Mouse (Mus musculus): ENCODE data around the gene Oprm1. TPM values are rescaled to one million over a fixed set of nuclear protein-coding genes. Genes with fewer than 3 reads are reported as not detected.

Gene Oprm1
- polyA plus RNA-seq, 1 experiment from 2014 or later, result 0.31 TPM

- no peaks in the 10 kb centered on the region for H3K4me1 ChIP-seq (replicated peaks; ENCODE audit: control insufficient read depth, insufficient read depth, low read length)
- DNase-seq (ENCODE audit: low spot score) (no peak), ATAC-seq (ENCODE audit: low FRiP score) (no peak)
- H3K4me2 ChIP-seq (replicated peaks; ENCODE audit: low read depth, low read length), result no peak overlapping the region
- no peaks in the 10 kb centered on the region for H3K27me3 ChIP-seq (ENCODE audit: control insufficient read depth, insufficient read depth, low read length)
- H3K9me3 ChIP-seq (ENCODE audit: control insufficient read depth, low read length), result no peaks in the 10 kb centered on the region
- H3K9ac ChIP-seq (ENCODE audit: low read depth, low read length), result no peak overlapping the region
- no peaks in the 10 kb centered on the region for H3K36me3 ChIP-seq (ENCODE audit: control insufficient read depth, insufficient read depth, low read length)
- H3K4me3 ChIP-seq (ENCODE audit: low read depth, low read length), result no peak overlapping the region
- no peak overlapping the region for H3K27ac ChIP-seq (ENCODE audit: low read depth, low read length)
- WGBS, result 87% methylated on average over 4 of the region's 4 CpGs
These were observed 178.5 kb downstream of the Oprm1 start for GRCm38 (mm10) chr10:6936671-6937425.

- Histone ChIP-seq H3K9ac (ENCODE audit: low read depth, low read length) (no peak overlapping the region), H3K4me2 (replicated peaks; ENCODE audit: low read depth, low read length) (no peak overlapping the region), H3K27ac (ENCODE audit: low read depth, low read length) (no peak overlapping the region), H3K4me3 (ENCODE audit: low read depth, low read length) (no peak overlapping the region), H3K4me1 (replicated peaks; ENCODE audit: control insufficient read depth, insufficient read depth, low read length) (no peaks in the 10 kb centered on the region), H3K9me3 (ENCODE audit: control insufficient read depth, low read length) (no peaks in the 10 kb centered on the region), H3K36me3 (ENCODE audit: control insufficient read depth, insufficient read depth, low read length) (no peaks in the 10 kb centered on the region), H3K27me3 (ENCODE audit: control insufficient read depth, insufficient read depth, low read length) (no peaks in the 10 kb centered on the region)
- WGBS, result 79% methylated on average over 1 of the region's 1 CpGs
- DNase-seq (ENCODE audit: low spot score) (no peak), ATAC-seq (ENCODE audit: low FRiP score) (no peak)
These were observed 194.8 kb downstream of the Oprm1 start for GRCm38 (mm10) chr10:6953115-6953514.

GRCm38 (mm10) chr10:6954533-6954932 is 196.2 kb downstream of the Oprm1 start:
- DNase-seq (ENCODE audit: low spot score) (no peak), ATAC-seq (ENCODE audit: low FRiP score) (no peak)
- H3K4me1 ChIP-seq (replicated peaks; ENCODE audit: control insufficient read depth, insufficient read depth, low read length), result no peaks in the 10 kb centered on the region

GRCm38 (mm10) chr10:6956357-6956756 is 198.1 kb downstream of the Oprm1 start:
- DNase-seq (ENCODE audit: low spot score), result no peak

More at GRCm38 (mm10) chr10:6954533-6954932, 196.2 kb downstream of the Oprm1 start:
- Histone ChIP-seq H3K4me2 (replicated peaks; ENCODE audit: low read depth, low read length) (no peak overlapping the region), H3K27me3 (ENCODE audit: control insufficient read depth, insufficient read depth, low read length) (no peaks in the 10 kb centered on the region), H3K27ac (ENCODE audit: low read depth, low read length) (no peak overlapping the region), H3K9ac (ENCODE audit: low read depth, low read length) (no peak overlapping the region), H3K9me3 (ENCODE audit: control insufficient read depth, low read length) (no peaks in the 10 kb centered on the region), H3K36me3 (ENCODE audit: control insufficient read depth, insufficient read depth, low read length) (no peaks in the 10 kb centered on the region), H3K4me3 (ENCODE audit: low read depth, low read length) (no peak overlapping the region)

GRCm38 (mm10) chr10:6958791-6959190 is 200.5 kb downstream of the Oprm1 start:
- Histone ChIP-seq H3K4me3 (ENCODE audit: low read depth, low read length) (no peak overlapping the region), H3K9ac (ENCODE audit: low read depth, low read length) (no peak overlapping the region), H3K4me2 (replicated peaks; ENCODE audit: low read depth, low read length) (no peak overlapping the region), H3K4me1 (replicated peaks; ENCODE audit: control insufficient read depth, insufficient read depth, low read length) (no peaks in the 10 kb centered on the region), H3K36me3 (ENCODE audit: control insufficient read depth, insufficient read depth, low read length) (no peaks in the 10 kb centered on the region), H3K9me3 (ENCODE audit: control insufficient read depth, low read length) (no peaks in the 10 kb centered on the region), H3K27me3 (ENCODE audit: control insufficient read depth, insufficient read depth, low read length) (no peaks in the 10 kb centered on the region), H3K27ac (ENCODE audit: low read depth, low read length) (no peak overlapping the region)
- 78% methylated on average over 5 of the region's 5 CpGs for WGBS
- ATAC-seq (ENCODE audit: low FRiP score) (no peak), DNase-seq (ENCODE audit: low spot score) (no peak)

More at GRCm38 (mm10) chr10:6956357-6956756, 198.1 kb downstream of the Oprm1 start:
- H3K36me3 ChIP-seq (ENCODE audit: control insufficient read depth, insufficient read depth, low read length), result no peaks in the 10 kb centered on the region
- H3K4me2 ChIP-seq (replicated peaks; ENCODE audit: low read depth, low read length), result no peak overlapping the region
- H3K9me3 ChIP-seq (ENCODE audit: control insufficient read depth, low read length), result no peaks in the 10 kb centered on the region
- H3K4me3 ChIP-seq (ENCODE audit: low read depth, low read length), result no peak overlapping the region
- no peaks in the 10 kb centered on the region for H3K4me1 ChIP-seq (replicated peaks; ENCODE audit: control insufficient read depth, insufficient read depth, low read length)
- WGBS, result 80% methylated on average over 2 of the region's 2 CpGs
- no peak for ATAC-seq (ENCODE audit: low FRiP score)
- no peak overlapping the region for H3K27ac ChIP-seq (ENCODE audit: low read depth, low read length)
- no peaks in the 10 kb centered on the region for H3K27me3 ChIP-seq (ENCODE audit: control insufficient read depth, insufficient read depth, low read length)
- H3K9ac ChIP-seq (ENCODE audit: low read depth, low read length), result no peak overlapping the region

GRCm38 (mm10) chr10:6967588-6968242 is 209.4 kb downstream of the Oprm1 start:
- no peaks in the 10 kb centered on the region for H3K9me3 ChIP-seq (ENCODE audit: control insufficient read depth, low read length)
- H3K4me2 ChIP-seq (replicated peaks; ENCODE audit: low read depth, low read length), result no peak overlapping the region
- H3K4me3 ChIP-seq (ENCODE audit: low read depth, low read length), result no peak overlapping the region
- no peaks in the 10 kb centered on the region for H3K4me1 ChIP-seq (replicated peaks; ENCODE audit: control insufficient read depth, insufficient read depth, low read length)
- ATAC-seq (ENCODE audit: low FRiP score) (no peak), DNase-seq (ENCODE audit: low spot score) (no peak)
- H3K27ac ChIP-seq (ENCODE audit: low read depth, low read length), result no peak overlapping the region
- H3K36me3 ChIP-seq (ENCODE audit: control insufficient read depth, insufficient read depth, low read length), result no peaks in the 10 kb centered on the region
- no peaks in the 10 kb centered on the region for H3K27me3 ChIP-seq (ENCODE audit: control insufficient read depth, insufficient read depth, low read length)
- no peak overlapping the region for H3K9ac ChIP-seq (ENCODE audit: low read depth, low read length)
- 87% methylated on average over 8 of the region's 8 CpGs for WGBS

GRCm38 (mm10) chr10:6968334-6968733 is 210.0 kb downstream of the Oprm1 start:
- DNase-seq (ENCODE audit: low spot score) (no peak), ATAC-seq (ENCODE audit: low FRiP score) (no peak)
- Histone ChIP-seq H3K4me2 (replicated peaks; ENCODE audit: low read depth, low read length) (no peak overlapping the region), H3K9ac (ENCODE audit: low read depth, low read length) (no peak overlapping the region), H3K36me3 (ENCODE audit: control insufficient read depth, insufficient read depth, low read length) (no peaks in the 10 kb centered on the region), H3K4me1 (replicated peaks; ENCODE audit: control insufficient read depth, insufficient read depth, low read length) (no peaks in the 10 kb centered on the region), H3K9me3 (ENCODE audit: control insufficient read depth, low read length) (no peaks in the 10 kb centered on the region), H3K27me3 (ENCODE audit: control insufficient read depth, insufficient read depth, low read length) (no peaks in the 10 kb centered on the region), H3K4me3 (ENCODE audit: low read depth, low read length) (no peak overlapping the region), H3K27ac (ENCODE audit: low read depth, low read length) (no peak overlapping the region)
- WGBS, result 85% methylated on average over 1 of the region's 1 CpGs

GRCm38 (mm10) chr10:6977843-6978242 is 219.5 kb downstream of the Oprm1 start:
- Histone ChIP-seq H3K9ac (ENCODE audit: low read depth, low read length) (no peak overlapping the region), H3K27ac (ENCODE audit: low read depth, low read length) (no peak overlapping the region)
- WGBS, result 70% methylated on average over 2 of the region's 2 CpGs

GRCm38 (mm10) chr10:6978733-6979132 is 220.4 kb downstream of the Oprm1 start:
- Histone ChIP-seq H3K4me2 (replicated peaks; ENCODE audit: low read depth, low read length) (no peak overlapping the region), H3K27me3 (ENCODE audit: control insufficient read depth, insufficient read depth, low read length) (no peaks in the 10 kb centered on the region), H3K27ac (ENCODE audit: low read depth, low read length) (no peak overlapping the region), H3K9me3 (ENCODE audit: control insufficient read depth, low read length) (no peaks in the 10 kb centered on the region), H3K36me3 (ENCODE audit: control insufficient read depth, insufficient read depth, low read length) (no peaks in the 10 kb centered on the region), H3K4me3 (ENCODE audit: low read depth, low read length) (no peak overlapping the region), H3K9ac (ENCODE audit: low read depth, low read length) (no peak overlapping the region), H3K4me1 (replicated peaks; ENCODE audit: control insufficient read depth, insufficient read depth, low read length) (no peaks in the 10 kb centered on the region)
- ATAC-seq (ENCODE audit: low FRiP score) (no peak), DNase-seq (ENCODE audit: low spot score) (no peak)
- WGBS, result 96% methylated on average over 1 of the region's 1 CpGs

More at GRCm38 (mm10) chr10:6977843-6978242, 219.5 kb downstream of the Oprm1 start:
- no peak for ATAC-seq (ENCODE audit: low FRiP score)
- Histone ChIP-seq H3K4me2 (replicated peaks; ENCODE audit: low read depth, low read length) (no peak overlapping the region), H3K4me3 (ENCODE audit: low read depth, low read length) (no peak overlapping the region), H3K9me3 (ENCODE audit: control insufficient read depth, low read length) (no peaks in the 10 kb centered on the region), H3K27me3 (ENCODE audit: control insufficient read depth, insufficient read depth, low read length) (no peaks in the 10 kb centered on the region), H3K36me3 (ENCODE audit: control insufficient read depth, insufficient read depth, low read length) (no peaks in the 10 kb centered on the region), H3K4me1 (replicated peaks; ENCODE audit: control insufficient read depth, insufficient read depth, low read length) (no peaks in the 10 kb centered on the region)
- no peak for DNase-seq (ENCODE audit: low spot score)
